Mouse (Mus musculus): Measurements from ENCODE around the gene Chsy1. TPM values are rescaled to one million over a fixed set of nuclear protein-coding genes. Genes with fewer than 3 reads are reported as not detected.

The Chsy1 gene
- total and polyA plus RNA-seq, 2 experiments = 1.3 to 3.4 TPM

GRCm38 (mm10) chr7:66217531-66218094, 108.3 kb downstream of the Chsy1 start:
- Histone ChIP-seq H3K36me3 (ENCODE audit: control insufficient read depth, insufficient read depth, low read length) (no peaks in the 10 kb centered on the region), H3K27ac (replicated peaks; ENCODE audit: insufficient read depth, low read depth, low read length) (no peak overlapping the region), H3K27me3 (ENCODE audit: control insufficient read depth, insufficient read depth, low read length) (no peaks in the 10 kb centered on the region), H3K4me3 (ENCODE audit: insufficient read depth, low read depth, low read length) (no peak overlapping the region), H3K9ac (ENCODE audit: low read depth, low read length) (no peak overlapping the region), H3K79me2 (ENCODE audit: control insufficient read depth, insufficient read depth, low read length) (no peaks in the 10 kb centered on the region), H3K4me1 (ENCODE audit: control insufficient read depth, insufficient read depth, low read length) (no peaks in the 10 kb centered on the region; the same call in 1 of the 2 replicates)
- no peak for TF ChIP-seq CTCF (IDR thresholded peaks at IDR 0.05; ENCODE audit: low read depth, low read length)
- TF ChIP-seq POLR2A (IDR thresholded peaks at IDR 0.05; ENCODE audit: extremely low read depth, insufficient read depth, low read length) = no peak
- WGBS = 81% methylated on average over 7 of the region's 7 CpGs
- no peak for DNase-seq (ENCODE audit: extremely low read depth, low read depth, low spot score)

GRCm38 (mm10) chr7:66218193-66219014, 109.1 kb downstream of the Chsy1 start:
- 66% methylated on average over 9 of the region's 9 CpGs for WGBS
- peak; percentile 24 for DNase-seq (ENCODE audit: extremely low read depth, low read depth, low spot score)
- no peak overlapping the region for H3K9ac ChIP-seq (ENCODE audit: low read depth, low read length)

DNA sequence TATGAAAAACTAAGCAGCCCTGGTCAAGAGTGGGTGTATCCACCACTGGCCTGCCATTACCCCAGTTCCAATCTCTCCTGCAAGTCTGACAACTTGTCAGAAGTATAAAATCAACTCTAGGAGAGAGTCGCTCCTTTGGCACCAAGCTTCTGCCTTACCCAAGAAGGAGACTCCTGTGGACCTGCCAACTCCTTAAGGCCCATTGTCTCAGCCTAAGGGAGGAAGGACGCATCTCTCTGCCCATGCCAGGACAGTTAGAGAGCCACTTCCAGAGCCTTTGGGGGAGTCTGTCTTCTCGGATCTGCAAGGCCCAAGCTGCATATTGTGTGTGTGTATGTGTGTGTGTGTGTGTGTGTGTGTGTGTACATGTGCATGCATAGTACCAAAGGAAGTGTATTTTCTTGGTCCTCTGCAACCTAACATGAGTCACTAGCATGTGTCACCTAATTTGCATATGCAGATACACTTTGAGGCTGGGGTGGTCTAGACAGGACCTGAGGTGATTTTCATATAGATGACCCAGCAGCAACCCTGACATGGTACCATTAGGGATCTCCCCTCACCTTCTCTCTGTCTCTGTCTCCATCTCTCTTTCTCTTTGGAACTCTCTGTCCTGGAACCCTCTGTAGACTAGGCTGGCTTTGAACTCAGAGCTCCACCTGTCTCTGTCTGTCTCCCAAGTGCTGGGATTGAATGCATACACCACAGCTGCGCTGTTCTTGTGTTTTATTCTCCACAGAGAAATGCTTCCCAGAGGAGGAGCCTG, 109.9 kb downstream of the Chsy1 start:
- WGBS = 87% methylated on average over 4 of the region's 4 CpGs
- Histone ChIP-seq H3K9ac (ENCODE audit: low read depth, low read length) (no peak overlapping the region), H3K4me1 (ENCODE audit: control insufficient read depth, insufficient read depth, low read length) (no peaks in the 10 kb centered on the region; the same call in 1 of the 2 replicates), H3K27ac (replicated peaks; ENCODE audit: insufficient read depth, low read depth, low read length) (no peak overlapping the region), H3K36me3 (ENCODE audit: control insufficient read depth, insufficient read depth, low read length) (no peaks in the 10 kb centered on the region), H3K4me3 (ENCODE audit: insufficient read depth, low read depth, low read length) (no peak overlapping the region), H3K79me2 (ENCODE audit: control insufficient read depth, insufficient read depth, low read length) (no peaks in the 10 kb centered on the region), H3K27me3 (ENCODE audit: control insufficient read depth, insufficient read depth, low read length) (no peaks in the 10 kb centered on the region)
- DNase-seq (ENCODE audit: extremely low read depth, low read depth, low spot score) = no peak
- no peak for TF ChIP-seq POLR2A (IDR thresholded peaks at IDR 0.05; ENCODE audit: extremely low read depth, insufficient read depth, low read length)
- TF ChIP-seq CTCF (IDR thresholded peaks at IDR 0.05; ENCODE audit: low read depth, low read length) = no peak

More at GRCm38 (mm10) chr7:66218193-66219014, 109.1 kb downstream of the Chsy1 start:
- no peaks in the 10 kb centered on the region; the same call in 1 of the 2 replicates for H3K4me1 ChIP-seq (ENCODE audit: control insufficient read depth, insufficient read depth, low read length)
- peak overlapping the region; percentile 40; the same call in 1 of the 2 replicates for H3K27ac ChIP-seq (replicated peaks; ENCODE audit: insufficient read depth, low read depth, low read length)
- no peak overlapping the region for H3K4me3 ChIP-seq (ENCODE audit: insufficient read depth, low read depth, low read length)
- TF ChIP-seq CTCF (IDR thresholded peaks at IDR 0.05; ENCODE audit: low read depth, low read length) (no peak), POLR2A (IDR thresholded peaks at IDR 0.05; ENCODE audit: extremely low read depth, insufficient read depth, low read length) (no peak)
- H3K79me2 ChIP-seq (ENCODE audit: control insufficient read depth, insufficient read depth, low read length) = no peaks in the 10 kb centered on the region
- no peaks in the 10 kb centered on the region for H3K36me3 ChIP-seq (ENCODE audit: control insufficient read depth, insufficient read depth, low read length)
- no peaks in the 10 kb centered on the region for H3K27me3 ChIP-seq (ENCODE audit: control insufficient read depth, insufficient read depth, low read length)

DNA sequence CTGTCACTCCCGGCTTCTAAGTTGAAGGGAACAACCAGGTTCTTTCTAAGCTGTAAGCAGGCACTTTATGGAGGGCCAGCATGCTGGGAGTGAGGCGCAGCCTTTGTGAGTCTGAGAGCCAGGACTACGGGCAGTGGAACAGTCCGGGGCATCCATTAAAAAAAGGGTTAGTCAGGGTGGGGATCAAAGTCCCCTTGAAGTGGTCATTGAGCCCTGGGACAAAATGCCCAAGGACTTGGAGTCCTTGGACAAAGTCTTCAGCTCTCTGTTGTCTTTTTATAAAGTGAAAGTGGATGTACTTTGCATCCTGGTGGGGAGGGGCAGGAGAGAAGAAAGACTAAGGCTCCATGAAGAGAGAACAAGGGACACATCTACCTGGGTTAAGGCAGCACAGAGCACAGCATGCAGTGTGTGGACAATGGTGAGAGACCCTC, 110.5 kb downstream of the Chsy1 start:
- Histone ChIP-seq H3K9ac (ENCODE audit: low read depth, low read length) (no peak overlapping the region), H3K27me3 (ENCODE audit: control insufficient read depth, insufficient read depth, low read length) (no peaks in the 10 kb centered on the region), H3K4me1 (ENCODE audit: control insufficient read depth, insufficient read depth, low read length) (no peaks in the 10 kb centered on the region; the same call in 1 of the 2 replicates), H3K4me3 (ENCODE audit: insufficient read depth, low read depth, low read length) (no peak overlapping the region), H3K79me2 (ENCODE audit: control insufficient read depth, insufficient read depth, low read length) (no peaks in the 10 kb centered on the region), H3K27ac (replicated peaks; ENCODE audit: insufficient read depth, low read depth, low read length) (no peak overlapping the region), H3K36me3 (ENCODE audit: control insufficient read depth, insufficient read depth, low read length) (no peaks in the 10 kb centered on the region)
- DNase-seq (ENCODE audit: extremely low read depth, low read depth, low spot score) = no peak
- 80% methylated on average over 4 of the region's 4 CpGs for WGBS
- no peak for TF ChIP-seq CTCF (IDR thresholded peaks at IDR 0.05; ENCODE audit: low read depth, low read length)
- no peak for TF ChIP-seq POLR2A (IDR thresholded peaks at IDR 0.05; ENCODE audit: extremely low read depth, insufficient read depth, low read length)

- Histone ChIP-seq H3K27ac (replicated peaks; ENCODE audit: insufficient read depth, low read depth, low read length) (no peak overlapping the region), H3K4me3 (ENCODE audit: insufficient read depth, low read depth, low read length) (no peak overlapping the region)
- WGBS = 47% methylated on average over 8 of the region's 8 CpGs
Observed at GRCm38 (mm10) chr7:66222621-66223091, 113.3 kb downstream of the Chsy1 start.

More at GRCm38 (mm10) chr7:66222621-66223091, 113.3 kb downstream of the Chsy1 start:
- Histone ChIP-seq H3K36me3 (ENCODE audit: control insufficient read depth, insufficient read depth, low read length) (no peaks in the 10 kb centered on the region), H3K79me2 (ENCODE audit: control insufficient read depth, insufficient read depth, low read length) (no peaks in the 10 kb centered on the region), H3K27me3 (ENCODE audit: control insufficient read depth, insufficient read depth, low read length) (no peaks in the 10 kb centered on the region), H3K9ac (ENCODE audit: low read depth, low read length) (no peak overlapping the region), H3K4me1 (ENCODE audit: control insufficient read depth, insufficient read depth, low read length) (no peaks in the 10 kb centered on the region; the same call in 1 of the 2 replicates)
- no peak for DNase-seq (ENCODE audit: extremely low read depth, low read depth, low spot score)
- TF ChIP-seq POLR2A (IDR thresholded peaks at IDR 0.05; ENCODE audit: extremely low read depth, insufficient read depth, low read length) (no peak), CTCF (IDR thresholded peaks at IDR 0.05; ENCODE audit: low read depth, low read length) (no peak)

Other genes starting within 250 kb of the Chsy1 start
- gene Pcsk6, start 247.8 kb upstream of the Chsy1 start, total RNA-seq (2014; rRNA removed) = 46.2 and 50.2 TPM in 2 replicates
- 43.2 and 45.8 TPM in 2 replicates for gene Pcsk6, start 247.8 kb upstream of the Chsy1 start, polyA plus RNA-seq (2012; rRNA removed)
- gene Gm45213, start 65.9 kb upstream of the Chsy1 start, total RNA-seq (2014; rRNA removed) = not detected in 2 replicates
- gene Gm45213, start 65.9 kb upstream of the Chsy1 start, polyA plus RNA-seq (2012; rRNA removed) = not detected in 2 replicates
- 15.4 and 18.9 TPM in 2 replicates for gene Snrpa1, start 50.5 kb upstream of the Chsy1 start, total RNA-seq (2014; rRNA removed)
- 9.1 and 9.8 TPM in 2 replicates for gene Snrpa1, start 50.5 kb upstream of the Chsy1 start, polyA plus RNA-seq (2012; rRNA removed)
- 68.9 and 94.2 TPM in 2 replicates for gene Selenos, start 29.9 kb upstream of the Chsy1 start, total RNA-seq (2014; rRNA removed)
- gene Selenos, start 29.9 kb upstream of the Chsy1 start, polyA plus RNA-seq (2012; rRNA removed) = 140 and 164 TPM in 2 replicates

Data from liver, adult 2 months (tissue).